Mouse (Mus musculus): ENCODE measurements around the gene Tnni1.

DNA sequence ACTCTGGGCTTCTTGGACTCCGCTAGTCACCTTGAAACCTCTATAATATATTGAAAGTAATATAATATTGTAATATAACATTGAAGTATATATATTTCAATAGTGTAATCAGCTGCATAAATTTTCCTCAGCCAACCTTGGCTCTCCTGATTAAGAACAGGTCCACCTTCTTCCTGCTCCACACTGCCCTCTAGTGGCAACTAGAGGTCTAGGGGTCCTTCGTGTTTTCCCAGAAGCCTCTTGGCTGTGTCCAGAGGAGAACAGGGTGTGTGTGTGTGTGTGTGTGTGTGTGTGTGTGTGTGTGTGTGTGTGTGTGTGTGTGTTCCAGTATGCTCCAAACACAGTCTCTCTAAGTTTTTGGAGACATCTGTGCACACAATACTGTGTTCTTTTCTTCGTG is 8.6 kb downstream of the Tnni1 start:
- no peak for TF ChIP-seq POLR2A (IDR thresholded peaks at IDR 0.05; ENCODE audit: insufficient read depth, low read depth, low read length)
- no peak for TF ChIP-seq CTCF (IDR thresholded peaks at IDR 0.05; ENCODE audit: insufficient read depth, low read depth, low read length)

Data from olfactory bulb, adult 2 months (tissue).